Mouse (Mus musculus): ENCODE data around the gene Ankk1. TPM values are rescaled to one million over a fixed set of nuclear protein-coding genes. Genes with fewer than 3 reads are reported as not detected.

Gene Ankk1
- polyA plus RNA-seq, 1 experiment from 2014 or later = not detected

GRCm38 (mm10) chr9:49403711-49404110 lies 23.1 kb downstream of the Ankk1 start:
- Histone ChIP-seq H3K4me1 (no peaks in the 10 kb centered on the region), H3K36me3 (no peaks in the 10 kb centered on the region), H3K27me3 (no peaks in the 10 kb centered on the region), H3K4me2 (no peak overlapping the region), H3K9ac (no peak overlapping the region), H3K27ac (no peak overlapping the region), H3K4me3 (no peak overlapping the region), H3K9me3 (no peaks in the 10 kb centered on the region)
- WGBS = 40% methylated on average over 2 of the region's 2 CpGs
- ATAC-seq (ENCODE audit: insufficient number of reproducible peaks, low FRiP score, low TSS enrichment, low read depth) = no peak

- Histone ChIP-seq H3K27ac (no peak overlapping the region), H3K9me3 (no peaks in the 10 kb centered on the region), H3K36me3 (no peaks in the 10 kb centered on the region), H3K4me3 (no peak overlapping the region), H3K27me3 (no peaks in the 10 kb centered on the region), H3K4me2 (no peak overlapping the region), H3K9ac (no peak overlapping the region), H3K4me1 (no peaks in the 10 kb centered on the region)
- ATAC-seq (ENCODE audit: insufficient number of reproducible peaks, low FRiP score, low TSS enrichment, low read depth) = no peak
Observed at GRCm38 (mm10) chr9:49396006-49396405, 30.8 kb downstream of the Ankk1 start.

GRCm38 (mm10) chr9:49392242-49392641 lies 34.6 kb downstream of the Ankk1 start:
- Histone ChIP-seq H3K4me2 (no peak overlapping the region), H3K9ac (no peak overlapping the region), H3K36me3 (no peaks in the 10 kb centered on the region), H3K4me3 (no peak overlapping the region), H3K27ac (no peak overlapping the region), H3K9me3 (no peaks in the 10 kb centered on the region), H3K4me1 (no peaks in the 10 kb centered on the region), H3K27me3 (no peaks in the 10 kb centered on the region)
- 39% methylated on average over 2 of the region's 2 CpGs for WGBS
- ATAC-seq (ENCODE audit: insufficient number of reproducible peaks, low FRiP score, low TSS enrichment, low read depth) = no peak

GRCm38 (mm10) chr9:49386119-49386518 lies 40.7 kb downstream of the Ankk1 start:
- Histone ChIP-seq H3K27ac (no peak overlapping the region), H3K4me3 (no peak overlapping the region), H3K4me2 (no peak overlapping the region), H3K27me3 (no peaks in the 10 kb centered on the region), H3K36me3 (no peaks in the 10 kb centered on the region), H3K4me1 (no peaks in the 10 kb centered on the region), H3K9ac (no peak overlapping the region), H3K9me3 (no peaks in the 10 kb centered on the region)
- ATAC-seq (ENCODE audit: insufficient number of reproducible peaks, low FRiP score, low TSS enrichment, low read depth) = no peak
- 26% methylated on average over 11 of the region's 11 CpGs for WGBS

- H3K36me3 ChIP-seq = no peaks in the 10 kb centered on the region
- H3K27ac ChIP-seq = no peak overlapping the region
- no peaks in the 10 kb centered on the region for H3K9me3 ChIP-seq
- ATAC-seq (ENCODE audit: insufficient number of reproducible peaks, low FRiP score, low TSS enrichment, low read depth) = no peak
- H3K27me3 ChIP-seq = no peaks in the 10 kb centered on the region
- WGBS = 41% methylated on average over 7 of the region's 7 CpGs
- no peak overlapping the region for H3K4me2 ChIP-seq
- no peaks in the 10 kb centered on the region for H3K4me1 ChIP-seq
- H3K9ac ChIP-seq = no peak overlapping the region
- no peak overlapping the region for H3K4me3 ChIP-seq
Observed at GRCm38 (mm10) chr9:49385301-49385700, 41.5 kb downstream of the Ankk1 start.

- ATAC-seq (ENCODE audit: insufficient number of reproducible peaks, low FRiP score, low TSS enrichment, low read depth) = no peak
- H3K4me1 ChIP-seq = no peaks in the 10 kb centered on the region
- no peaks in the 10 kb centered on the region for H3K27me3 ChIP-seq
- WGBS = 88% methylated on average over 6 of the region's 6 CpGs
- no peaks in the 10 kb centered on the region for H3K36me3 ChIP-seq
- H3K27ac ChIP-seq = no peak overlapping the region
- no peak overlapping the region for H3K4me3 ChIP-seq
- H3K9me3 ChIP-seq = no peaks in the 10 kb centered on the region
- H3K9ac ChIP-seq = no peak overlapping the region
- H3K4me2 ChIP-seq = no peak overlapping the region
Observed at GRCm38 (mm10) chr9:49384855-49385254, 42.0 kb downstream of the Ankk1 start.

- Histone ChIP-seq H3K27ac (no peak overlapping the region), H3K27me3 (no peaks in the 10 kb centered on the region), H3K36me3 (no peaks in the 10 kb centered on the region), H3K4me2 (no peak overlapping the region), H3K9me3 (no peaks in the 10 kb centered on the region), H3K9ac (no peak overlapping the region), H3K4me3 (no peak overlapping the region), H3K4me1 (no peaks in the 10 kb centered on the region)
- no peak for ATAC-seq (ENCODE audit: insufficient number of reproducible peaks, low FRiP score, low TSS enrichment, low read depth)
- 88% methylated on average over 3 of the region's 3 CpGs for WGBS
Observed at GRCm38 (mm10) chr9:49384041-49384440, 42.8 kb downstream of the Ankk1 start.

- no peak overlapping the region for H3K4me3 ChIP-seq
- H3K9ac ChIP-seq = no peak overlapping the region
- H3K36me3 ChIP-seq = no peaks in the 10 kb centered on the region
- H3K9me3 ChIP-seq = no peaks in the 10 kb centered on the region
- 80% methylated on average over 4 of the region's 4 CpGs for WGBS
- no peaks in the 10 kb centered on the region for H3K27me3 ChIP-seq
- H3K4me2 ChIP-seq = no peak overlapping the region
- no peak for ATAC-seq (ENCODE audit: insufficient number of reproducible peaks, low FRiP score, low TSS enrichment, low read depth)
- H3K4me1 ChIP-seq = no peaks in the 10 kb centered on the region
- H3K27ac ChIP-seq = no peak overlapping the region
Observed at GRCm38 (mm10) chr9:49379962-49380361, 46.9 kb downstream of the Ankk1 start.

GRCm38 (mm10) chr9:49373946-49374345 lies 52.9 kb downstream of the Ankk1 start:
- Histone ChIP-seq H3K9ac (no peak overlapping the region), H3K27ac (no peak overlapping the region), H3K4me1 (no peaks in the 10 kb centered on the region), H3K9me3 (no peaks in the 10 kb centered on the region), H3K36me3 (no peaks in the 10 kb centered on the region), H3K27me3 (no peaks in the 10 kb centered on the region), H3K4me2 (no peak overlapping the region), H3K4me3 (no peak overlapping the region)
- 82% methylated on average over 2 of the region's 2 CpGs for WGBS
- ATAC-seq (ENCODE audit: insufficient number of reproducible peaks, low FRiP score, low TSS enrichment, low read depth) = no peak

GRCm38 (mm10) chr9:49365763-49366162 lies 61.1 kb downstream of the Ankk1 start:
- H3K36me3 ChIP-seq = no peaks in the 10 kb centered on the region
- no peaks in the 10 kb centered on the region for H3K4me1 ChIP-seq
- WGBS = 10% methylated on average over 5 of the region's 5 CpGs
- no peak for ATAC-seq (ENCODE audit: insufficient number of reproducible peaks, low FRiP score, low TSS enrichment, low read depth)
- H3K9me3 ChIP-seq = no peaks in the 10 kb centered on the region
- no peak overlapping the region for H3K4me3 ChIP-seq
- no peaks in the 10 kb centered on the region for H3K27me3 ChIP-seq
- H3K9ac ChIP-seq = no peak overlapping the region
- no peak overlapping the region for H3K27ac ChIP-seq
- H3K4me2 ChIP-seq = no peak overlapping the region

Other genes with a start within 250 kb of the Ankk1 start
- not detected in 2 replicates for gene Gm4894, start 176.5 kb downstream of the Ankk1 start, polyA plus RNA-seq (2015; fragmentation: Nextera tagmentation; extraction: Ambion mirVana)
- 0.06 TPM in 1 of 2 replicates, not detected in the other for gene Drd2, start 86.4 kb downstream of the Ankk1 start, polyA plus RNA-seq (2015; fragmentation: Nextera tagmentation; extraction: Ambion mirVana)
- gene Ttc12, start 59.2 kb upstream of the Ankk1 start, polyA plus RNA-seq (2015; fragmentation: Nextera tagmentation; extraction: Ambion mirVana) = 0.65 and 1.1 TPM in 2 replicates

All from limb, embryonic 15.5 days (tissue).